Mouse (Mus musculus) spleen, postnatal 10 days (tissue): ENCODE results near the gene Med6.

Source experiments
- DNase-seq, 2 experiments: peaks; one replicate each; pipeline ENCODE4 v3.0.0; 2021 to 2022; ENCODE audit warnings: low spot score in 2 of 2

The Med6 gene

DNA sequence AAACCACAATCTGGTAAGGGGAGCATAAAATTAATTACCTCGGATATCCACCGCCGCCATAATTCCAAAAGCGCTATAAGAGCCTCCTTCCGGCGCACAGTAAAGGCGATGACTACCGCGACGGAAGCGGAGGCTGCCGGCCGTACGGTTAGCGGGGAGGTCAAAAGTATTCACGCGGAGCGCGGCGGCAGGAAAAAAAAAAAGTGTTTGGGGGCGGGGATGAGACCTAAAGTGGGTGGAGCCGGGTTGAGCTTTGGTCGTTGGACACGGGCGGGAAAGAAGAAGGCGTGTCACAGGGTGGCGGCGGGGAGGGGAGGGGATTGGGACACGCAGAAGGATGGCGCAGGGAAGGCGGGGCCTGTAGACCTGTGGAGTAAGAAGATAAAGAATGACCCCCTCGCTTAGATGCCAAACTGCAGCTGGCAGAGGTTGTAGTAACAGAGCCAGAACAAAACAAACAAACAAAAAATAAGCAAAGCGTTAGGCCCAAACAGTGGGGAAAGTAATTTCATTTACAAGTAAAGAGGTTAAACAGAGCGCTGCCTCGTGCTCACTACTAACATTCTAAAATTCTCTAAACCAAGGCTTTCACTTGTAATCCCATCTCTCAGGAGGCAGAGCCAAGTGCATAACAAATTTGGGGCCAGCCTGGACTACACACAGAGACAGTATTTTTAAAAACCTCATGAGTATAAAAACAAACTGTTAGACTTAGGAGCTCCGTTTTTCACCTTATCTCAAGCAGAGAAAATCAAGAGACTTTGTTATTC is at the start of gene Med6:
TSS of gene Med6 (minus strand) at position 107 of the 770 bp plus-strand sequence.
- DNase-seq, result peak; percentile 87 to 95

GRCm38 (mm10) chr12:81642361-81643082 is 47.7 kb upstream of the Med6 start:
- DNase-seq, result no peak

DNA sequence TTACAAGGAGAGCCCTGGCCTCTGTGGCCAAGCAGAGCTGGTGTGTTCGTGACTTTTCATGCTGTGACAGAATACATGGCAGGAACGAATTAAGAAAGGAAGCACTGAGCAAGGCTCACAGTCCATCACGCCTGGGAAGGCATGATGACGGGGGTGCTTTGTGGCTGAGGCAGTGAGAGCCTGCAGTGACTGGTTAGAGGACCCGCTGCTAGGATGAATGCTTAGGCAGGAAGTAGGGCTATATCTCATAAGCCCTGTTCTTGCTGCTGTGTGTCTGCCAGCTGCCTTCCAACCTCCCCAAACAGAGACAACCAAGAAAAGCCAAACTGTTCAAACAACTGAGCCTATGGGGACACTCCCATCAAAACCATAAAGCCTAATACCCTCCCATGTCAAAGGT is 45.8 kb upstream of the Med6 start:
- no peak for DNase-seq

DNA sequence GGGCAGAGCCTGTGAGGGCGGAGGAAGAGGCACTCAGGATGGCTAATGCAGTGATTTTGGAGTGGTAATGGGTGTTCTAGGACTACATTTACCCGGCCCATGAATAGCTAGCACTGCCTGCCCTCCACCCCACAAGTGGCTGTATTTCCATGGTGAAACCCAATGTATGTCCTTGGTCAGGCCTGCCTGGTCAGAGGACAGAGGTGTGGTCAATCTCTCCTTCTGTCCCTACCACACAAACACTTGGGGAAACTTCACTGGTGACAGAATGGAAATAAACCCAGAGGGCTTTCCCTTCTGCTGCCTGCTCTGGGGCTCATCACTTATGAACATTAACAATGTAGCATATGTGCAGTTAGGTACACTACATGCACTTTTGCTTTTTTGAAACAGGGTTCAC is 38.4 kb upstream of the Med6 start:
- no peak for DNase-seq

DNA sequence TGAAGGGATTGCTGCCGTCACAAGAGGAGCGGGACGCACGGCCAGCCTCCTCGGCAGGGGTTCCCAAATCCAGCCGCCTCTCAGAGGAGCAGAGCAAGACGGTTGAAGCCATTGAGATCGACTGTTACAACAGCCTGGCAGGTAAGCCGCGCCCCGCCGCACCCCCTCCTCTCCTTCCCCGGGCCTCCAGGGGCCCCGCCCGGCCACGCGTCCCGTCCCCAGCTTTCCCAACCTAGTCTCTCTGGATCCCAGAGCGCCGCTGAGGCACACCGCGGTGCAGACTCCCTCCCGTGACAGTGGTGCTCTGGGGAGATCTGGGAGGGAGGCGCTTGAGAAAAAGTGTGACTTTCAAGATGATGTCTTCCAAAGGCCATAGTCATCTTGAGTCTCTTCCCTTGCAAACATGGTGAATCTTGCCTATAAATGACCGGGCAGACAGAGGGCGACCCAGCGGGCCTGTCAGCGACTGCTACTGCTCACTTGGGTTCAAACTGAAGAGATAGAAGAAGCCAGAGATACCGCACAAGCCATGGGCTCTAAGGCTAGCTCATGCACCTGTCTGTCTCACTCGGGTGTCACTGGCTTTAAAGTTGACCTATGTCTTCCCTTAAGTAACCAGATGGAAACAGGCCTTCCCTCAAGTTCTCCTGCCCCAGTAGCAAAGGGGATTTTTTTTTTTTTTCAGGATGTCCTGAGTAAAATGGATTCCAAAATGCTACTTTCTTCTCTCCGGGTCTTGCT is 37.0 kb upstream of the Med6 start:
- no peak for DNase-seq

DNA sequence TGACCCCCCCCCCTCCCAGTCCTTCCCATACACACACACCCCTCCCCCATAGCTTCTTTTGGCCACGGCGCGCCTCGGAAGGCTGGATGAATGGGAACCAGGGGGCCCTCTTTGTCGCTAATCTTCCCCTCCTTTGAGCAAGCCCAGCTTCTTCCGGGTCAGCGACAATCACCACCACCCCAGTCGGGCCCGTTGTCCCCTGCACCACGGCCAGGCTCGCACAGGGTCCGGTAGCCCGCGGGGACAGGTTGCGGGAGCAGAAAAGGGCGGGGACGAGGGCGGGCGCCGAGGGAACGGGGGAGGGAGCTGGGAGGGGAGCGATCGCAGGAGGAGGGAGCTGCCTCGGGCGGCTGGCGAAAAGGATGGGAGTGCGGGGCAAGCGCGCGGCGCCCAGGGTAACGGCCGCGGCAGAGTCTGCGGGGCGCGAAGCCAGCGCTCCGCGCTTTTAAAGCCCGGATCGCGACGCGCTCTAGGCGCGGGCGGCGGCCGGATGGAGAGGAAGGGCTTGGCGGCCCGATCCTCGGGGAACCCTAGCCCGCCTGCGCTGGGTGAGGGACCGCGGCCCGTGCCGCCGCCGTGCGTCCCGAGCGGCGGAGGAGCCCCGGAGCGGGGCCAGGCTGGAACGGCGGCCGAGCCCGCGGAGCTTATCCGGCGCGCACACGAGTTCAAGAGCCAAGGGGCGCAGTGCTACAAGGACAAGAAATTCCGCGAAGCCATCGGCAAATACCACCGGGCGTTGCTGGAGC is 36.3 kb upstream of the Med6 start, which contains the start of gene Ttc9:
TSS of gene Ttc9 (plus strand) at position 335 of the 746 bp plus-strand sequence.
- DNase-seq, result no peak

GRCm38 (mm10) chr12:81630520-81630914 is 35.7 kb upstream of the Med6 start:
- DNase-seq, result no peak

- DNase-seq, result no peak
Observed at GRCm38 (mm10) chr12:81628091-81628490, 33.3 kb upstream of the Med6 start.

DNA sequence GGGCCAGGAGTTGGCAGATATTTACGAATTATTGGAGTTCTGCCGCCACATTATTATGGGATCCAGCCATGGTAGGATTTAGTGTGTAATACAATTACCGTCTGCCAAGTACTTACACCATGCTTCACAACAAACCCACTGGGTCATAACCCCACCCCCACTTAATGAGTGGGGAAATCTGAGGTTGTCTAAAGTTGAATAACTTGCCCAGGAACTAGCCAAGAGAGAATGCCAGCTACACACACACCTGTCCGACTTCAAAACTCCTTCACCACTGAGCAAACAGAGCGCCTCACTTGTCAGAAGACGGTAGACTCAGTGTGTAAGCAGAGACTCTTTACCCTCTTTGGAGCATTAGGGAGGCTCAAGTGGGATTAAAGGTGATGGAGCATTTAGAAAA is 32.6 kb upstream of the Med6 start:
- DNase-seq, result no peak

DNA sequence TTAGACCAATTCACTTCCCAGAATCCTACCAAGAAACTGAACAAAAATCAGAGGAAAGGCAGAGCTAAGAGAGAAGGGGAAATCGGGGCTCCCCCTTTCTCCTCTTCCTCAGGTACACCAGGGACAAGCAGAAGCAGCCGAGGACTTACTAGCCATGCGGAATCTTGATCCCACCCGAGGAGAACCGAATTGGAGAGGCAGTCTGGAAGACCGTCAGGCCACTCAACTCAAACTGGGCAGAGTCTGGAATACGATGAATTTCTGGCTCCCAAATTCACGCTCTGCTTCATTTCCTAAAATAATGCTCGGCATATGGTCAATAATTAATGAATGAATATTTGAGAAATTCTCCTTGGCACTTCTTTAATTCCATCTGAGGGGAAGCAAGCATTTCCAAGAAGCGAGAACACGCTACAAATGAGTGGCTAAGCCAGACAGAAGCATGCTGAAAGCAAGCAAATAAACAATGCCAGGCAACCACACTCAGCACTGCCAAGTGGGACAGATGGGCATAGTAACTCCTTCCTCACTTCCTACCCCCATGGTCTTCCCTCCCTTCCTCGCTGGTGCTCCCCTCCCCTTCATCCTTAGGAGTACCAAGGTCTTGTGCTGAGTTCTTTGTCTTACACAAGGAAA is 31.5 kb upstream of the Med6 start:
- no peak for DNase-seq

DNA sequence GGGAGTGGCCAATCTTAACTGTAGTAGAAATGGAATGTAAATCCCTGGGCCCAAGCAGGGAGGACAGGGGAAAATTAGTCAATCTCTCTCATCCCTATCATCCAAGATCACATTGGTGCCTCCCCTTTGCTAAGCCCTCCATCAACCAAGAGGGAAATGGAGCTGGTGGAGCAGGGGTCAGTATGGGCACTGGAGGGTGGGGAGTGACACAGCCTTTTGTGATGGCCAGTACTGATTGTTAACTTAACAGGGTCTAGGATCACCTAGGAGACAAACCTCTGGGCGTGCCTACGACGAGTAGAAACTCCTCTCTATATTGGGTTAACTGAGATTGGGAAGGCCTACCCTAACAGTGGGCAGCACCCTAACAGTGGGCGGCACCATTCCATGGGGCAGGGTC is 28.6 kb upstream of the Med6 start:
- DNase-seq, result no peak

GRCm38 (mm10) chr12:81619302-81619701 is 24.5 kb upstream of the Med6 start:
- DNase-seq, result peak; percentile 53 to 77

GRCm38 (mm10) chr12:81616980-81617379 is 22.2 kb upstream of the Med6 start:
- no peak for DNase-seq

- DNase-seq, result no peak
Observed at GRCm38 (mm10) chr12:81615807-81616206, 21.0 kb upstream of the Med6 start.

- DNase-seq, result no peak
Observed at GRCm38 (mm10) chr12:81609445-81609844, 14.6 kb upstream of the Med6 start.

GRCm38 (mm10) chr12:81604995-81605784 is 10.4 kb upstream of the Med6 start:
- no peak for DNase-seq

- no peak for DNase-seq
Observed at GRCm38 (mm10) chr12:81596547-81597262, 1.9 kb upstream of the Med6 start.

GRCm38 (mm10) chr12:81568374-81568773 is 26.4 kb downstream of the Med6 start, which contains the start of gene Adam21:
TSS of gene Adam21 (minus strand) at chr12:81568474.
- no peak for DNase-seq

DNA sequence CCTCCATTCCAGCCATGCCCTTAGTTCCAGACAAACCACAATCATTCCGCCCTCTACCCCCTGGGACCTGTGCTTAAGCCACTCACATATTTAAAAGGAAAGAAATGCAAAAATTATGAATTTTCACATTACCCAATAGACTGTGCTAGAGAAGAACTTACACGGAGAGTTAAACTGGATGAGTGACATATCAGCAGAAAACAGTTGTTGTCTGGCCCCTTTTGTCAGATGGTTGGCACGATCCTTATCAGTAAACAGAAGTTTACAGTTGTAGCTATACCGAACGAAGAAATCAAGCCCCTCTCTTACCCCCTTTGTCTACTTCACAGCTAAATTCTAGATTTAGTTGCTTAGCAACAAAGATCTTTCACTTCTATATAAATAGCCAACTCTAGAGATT is 26.9 kb downstream of the Med6 start:
- no peak for DNase-seq

- DNase-seq, result no peak
Observed at GRCm38 (mm10) chr12:81564173-81564572, 30.6 kb downstream of the Med6 start.
